Mouse (Mus musculus): ENCODE measurements around the gene Pde10a. TPM values are rescaled to one million over a fixed set of nuclear protein-coding genes. Genes with fewer than 3 reads are reported as not detected.

Gene Pde10a
- polyA plus RNA-seq, 1 experiment: 0.34 TPM

GRCm38 (mm10) chr17:8621105-8621504 is 95.9 kb downstream of the Pde10a start:
- TF ChIP-seq TCF3 (IDR thresholded peaks at IDR 0.05; ENCODE audit: insufficient read length, low read depth): no peak
- no peak for TF ChIP-seq REST (IDR thresholded peaks at IDR 0.05; ENCODE audit: insufficient read depth, insufficient read length)
- TF ChIP-seq SRF (IDR thresholded peaks at IDR 0.05; ENCODE audit: control insufficient read depth, insufficient read length, low read depth): no peak
- TF ChIP-seq CEBPB (IDR thresholded peaks at IDR 0.05; ENCODE audit: insufficient read depth, poor library complexity, severe bottlenecking): no peak
- TF ChIP-seq E2F4 (IDR thresholded peaks at IDR 0.05; ENCODE audit: insufficient read depth): no peak
- TF ChIP-seq USF1 (IDR thresholded peaks at IDR 0.05; ENCODE audit: low read depth): no peak
- no peak for TF ChIP-seq TCF12 (IDR thresholded peaks at IDR 0.05; ENCODE audit: insufficient read depth, poor library complexity, severe bottlenecking)
- TF ChIP-seq MAX (IDR thresholded peaks at IDR 0.05; ENCODE audit: low read depth): no peak
- no peak for TF ChIP-seq POLR2AphosphoS2 (IDR thresholded peaks at IDR 0.05; ENCODE audit: insufficient read length, low read depth)
- TF ChIP-seq POLR2A (IDR thresholded peaks at IDR 0.05; ENCODE audit: insufficient read length, low read depth): no peak
- no peak for TF ChIP-seq MYOG (IDR thresholded peaks at IDR 0.05; ENCODE audit: control insufficient read depth in 1 of 3, insufficient read depth in 1 of 3, insufficient read length in 2 of 3, low read depth in 2 of 3)
- TF ChIP-seq MYOD1 (IDR thresholded peaks at IDR 0.05; ENCODE audit: control insufficient read depth in 1 of 3, insufficient read length in 2 of 3, low read depth in 2 of 3): no peak
- Histone ChIP-seq H3ac (ENCODE audit: control insufficient read depth, insufficient read length) (no peak overlapping the region), H3K4me3 (no peak overlapping the region), H3K79me2 (ENCODE audit: control insufficient read depth, insufficient read depth) (no peaks in the 10 kb centered on the region), H3K27me3 (ENCODE audit: control insufficient read depth, insufficient read depth, insufficient read length) (no peaks in the 10 kb centered on the region), H3K4me2 (ENCODE audit: low read depth) (no peak overlapping the region), H3K36me3 (ENCODE audit: control insufficient read depth, insufficient read depth) (no peaks in the 10 kb centered on the region)

GRCm38 (mm10) chr17:8621906-8622305 is 96.7 kb downstream of the Pde10a start:
- no peaks in the 10 kb centered on the region for H3K36me3 ChIP-seq (ENCODE audit: control insufficient read depth, insufficient read depth)
- H3K79me2 ChIP-seq (ENCODE audit: control insufficient read depth, insufficient read depth): no peaks in the 10 kb centered on the region
- H3K4me3 ChIP-seq: no peak overlapping the region
- no peaks in the 10 kb centered on the region for H3K27me3 ChIP-seq (ENCODE audit: control insufficient read depth, insufficient read depth, insufficient read length)
- no peak overlapping the region for H3K4me2 ChIP-seq (ENCODE audit: low read depth)
- TF ChIP-seq E2F4 (IDR thresholded peaks at IDR 0.05; ENCODE audit: insufficient read depth): no peak
- TF ChIP-seq POLR2A (IDR thresholded peaks at IDR 0.05; ENCODE audit: insufficient read length, low read depth): no peak
- no peak for TF ChIP-seq TCF3 (IDR thresholded peaks at IDR 0.05; ENCODE audit: insufficient read length, low read depth)
- no peak for TF ChIP-seq SRF (IDR thresholded peaks at IDR 0.05; ENCODE audit: control insufficient read depth, insufficient read length, low read depth)
- no peak for TF ChIP-seq MYOG (IDR thresholded peaks at IDR 0.05; ENCODE audit: control insufficient read depth in 1 of 3, insufficient read depth in 1 of 3, insufficient read length in 2 of 3, low read depth in 2 of 3)
- no peak for TF ChIP-seq REST (IDR thresholded peaks at IDR 0.05; ENCODE audit: insufficient read depth, insufficient read length)
- no peak for TF ChIP-seq CEBPB (IDR thresholded peaks at IDR 0.05; ENCODE audit: insufficient read depth, poor library complexity, severe bottlenecking)
- TF ChIP-seq MYOD1 (IDR thresholded peaks at IDR 0.05; ENCODE audit: control insufficient read depth in 1 of 3, insufficient read length in 2 of 3, low read depth in 2 of 3): no peak
- no peak for TF ChIP-seq MAX (IDR thresholded peaks at IDR 0.05; ENCODE audit: low read depth)
- TF ChIP-seq USF1 (IDR thresholded peaks at IDR 0.05; ENCODE audit: low read depth): no peak
- no peak for TF ChIP-seq TCF12 (IDR thresholded peaks at IDR 0.05; ENCODE audit: insufficient read depth, poor library complexity, severe bottlenecking)
- no peak for TF ChIP-seq POLR2AphosphoS2 (IDR thresholded peaks at IDR 0.05; ENCODE audit: insufficient read length, low read depth)
- no peak overlapping the region for H3ac ChIP-seq (ENCODE audit: control insufficient read depth, insufficient read length)

- H3K4me3 ChIP-seq: no peak overlapping the region
- no peaks in the 10 kb centered on the region for H3K27me3 ChIP-seq (ENCODE audit: control insufficient read depth, insufficient read depth, insufficient read length)
- H3K79me2 ChIP-seq (ENCODE audit: control insufficient read depth, insufficient read depth): no peaks in the 10 kb centered on the region
- no peak overlapping the region for H3K4me2 ChIP-seq (ENCODE audit: low read depth)
- no peak overlapping the region for H3ac ChIP-seq (ENCODE audit: control insufficient read depth, insufficient read length)
- no peak for TF ChIP-seq E2F4 (IDR thresholded peaks at IDR 0.05; ENCODE audit: insufficient read depth)
- no peak for TF ChIP-seq MAX (IDR thresholded peaks at IDR 0.05; ENCODE audit: low read depth)
- no peak for TF ChIP-seq TCF3 (IDR thresholded peaks at IDR 0.05; ENCODE audit: insufficient read length, low read depth)
- no peak for TF ChIP-seq SRF (IDR thresholded peaks at IDR 0.05; ENCODE audit: control insufficient read depth, insufficient read length, low read depth)
- TF ChIP-seq TCF12 (IDR thresholded peaks at IDR 0.05; ENCODE audit: insufficient read depth, poor library complexity, severe bottlenecking): no peak
- no peak for TF ChIP-seq MYOG (IDR thresholded peaks at IDR 0.05; ENCODE audit: control insufficient read depth in 1 of 3, insufficient read depth in 1 of 3, insufficient read length in 2 of 3, low read depth in 2 of 3)
- TF ChIP-seq CEBPB (IDR thresholded peaks at IDR 0.05; ENCODE audit: insufficient read depth, poor library complexity, severe bottlenecking): no peak
- no peak for TF ChIP-seq REST (IDR thresholded peaks at IDR 0.05; ENCODE audit: insufficient read depth, insufficient read length)
- no peak for TF ChIP-seq POLR2AphosphoS2 (IDR thresholded peaks at IDR 0.05; ENCODE audit: insufficient read length, low read depth)
- no peak for TF ChIP-seq MYOD1 (IDR thresholded peaks at IDR 0.05; ENCODE audit: control insufficient read depth in 1 of 3, insufficient read length in 2 of 3, low read depth in 2 of 3)
- TF ChIP-seq POLR2A (IDR thresholded peaks at IDR 0.05; ENCODE audit: insufficient read length, low read depth): no peak
- H3K36me3 ChIP-seq (ENCODE audit: control insufficient read depth, insufficient read depth): no peaks in the 10 kb centered on the region
Measured at GRCm38 (mm10) chr17:8626421-8626820, 101.2 kb downstream of the Pde10a start.

GRCm38 (mm10) chr17:8631701-8632100 is 106.5 kb downstream of the Pde10a start:
- no peaks in the 10 kb centered on the region for H3K36me3 ChIP-seq (ENCODE audit: control insufficient read depth, insufficient read depth)
- no peak overlapping the region for H3ac ChIP-seq (ENCODE audit: control insufficient read depth, insufficient read length)
- no peak overlapping the region for H3K4me2 ChIP-seq (ENCODE audit: low read depth)
- no peaks in the 10 kb centered on the region for H3K27me3 ChIP-seq (ENCODE audit: control insufficient read depth, insufficient read depth, insufficient read length)
- no peaks in the 10 kb centered on the region for H3K79me2 ChIP-seq (ENCODE audit: control insufficient read depth, insufficient read depth)
- no peak for TF ChIP-seq TCF12 (IDR thresholded peaks at IDR 0.05; ENCODE audit: insufficient read depth, poor library complexity, severe bottlenecking)
- no peak overlapping the region for H3K4me3 ChIP-seq

- H3K4me3 ChIP-seq: no peak overlapping the region
- TF ChIP-seq MAX (IDR thresholded peaks at IDR 0.05; ENCODE audit: low read depth) (no peak), TCF12 (IDR thresholded peaks at IDR 0.05; ENCODE audit: insufficient read depth, poor library complexity, severe bottlenecking) (no peak), POLR2AphosphoS2 (IDR thresholded peaks at IDR 0.05; ENCODE audit: insufficient read length, low read depth) (no peak), POLR2A (IDR thresholded peaks at IDR 0.05; ENCODE audit: insufficient read length, low read depth) (no peak), TCF3 (IDR thresholded peaks at IDR 0.05; ENCODE audit: insufficient read length, low read depth) (no peak), USF1 (IDR thresholded peaks at IDR 0.05; ENCODE audit: low read depth) (no peak), SRF (IDR thresholded peaks at IDR 0.05; ENCODE audit: control insufficient read depth, insufficient read length, low read depth) (no peak), CEBPB (IDR thresholded peaks at IDR 0.05; ENCODE audit: insufficient read depth, poor library complexity, severe bottlenecking) (no peak), REST (IDR thresholded peaks at IDR 0.05; ENCODE audit: insufficient read depth, insufficient read length) (no peak), MYOD1 (IDR thresholded peaks at IDR 0.05; ENCODE audit: control insufficient read depth in 1 of 3, insufficient read length in 2 of 3, low read depth in 2 of 3) (no peak), E2F4 (IDR thresholded peaks at IDR 0.05; ENCODE audit: insufficient read depth) (no peak), MYOG (IDR thresholded peaks at IDR 0.05; ENCODE audit: control insufficient read depth in 1 of 3, insufficient read depth in 1 of 3, insufficient read length in 2 of 3, low read depth in 2 of 3) (no peak)
- H3K36me3 ChIP-seq (ENCODE audit: control insufficient read depth, insufficient read depth): no peaks in the 10 kb centered on the region
- H3K27me3 ChIP-seq (ENCODE audit: control insufficient read depth, insufficient read depth, insufficient read length): no peaks in the 10 kb centered on the region
- H3K4me2 ChIP-seq (ENCODE audit: low read depth): no peak overlapping the region
- no peaks in the 10 kb centered on the region for H3K79me2 ChIP-seq (ENCODE audit: control insufficient read depth, insufficient read depth)
- no peak overlapping the region for H3ac ChIP-seq (ENCODE audit: control insufficient read depth, insufficient read length)
Measured at GRCm38 (mm10) chr17:8633596-8633995, 108.4 kb downstream of the Pde10a start.

Measured in myocyte (in vitro differentiated cells).